Mouse (Mus musculus) adrenal gland, postnatal 14 days (tissue): Measurements from ENCODE around the gene AY358078. TPM values are rescaled to one million over a fixed set of nuclear protein-coding genes. Genes with fewer than 3 reads are reported as not detected.

Experiments used
- microRNA-seq, 2 experiments: library from miRNA; unstranded; fragments of <30 nt; microRNA quantifications; one replicate each; pipeline ENCODE4 v1.2.0; 2021
- total RNA-seq: library from RNA; stranded (reverse); gene quantifications from 2 replicates; pipeline ENCODE4 v1.2.3, GENCODE M21; 2021

Gene AY358078
- total RNA-seq, 1 experiment from 2014 or later = not detected

Small RNA genes lying within 50 kb of the gene (microRNA-seq; reads per million reads assigned to microRNA genes)
- gene Gm27375 = 0 reads per million in 2 experiments

Other genes with a start within 250 kb of the AY358078 start
- gene Gm5622, start 247.3 kb upstream of the AY358078 start, total RNA-seq = not detected in 2 replicates
- gene Gm17175, start 226.0 kb upstream of the AY358078 start, total RNA-seq = not detected in 2 replicates
- gene Gm17174, start 207.9 kb upstream of the AY358078 start, total RNA-seq = not detected in 2 replicates
- not detected in 2 replicates for gene Gm17078, start 188.7 kb upstream of the AY358078 start, total RNA-seq
- gene Gm4181, start 164.4 kb upstream of the AY358078 start, total RNA-seq = not detected in 2 replicates
- gene Gm17079, start 104.6 kb upstream of the AY358078 start, total RNA-seq = not detected in 2 replicates
- not detected in 2 replicates for gene Gm5800, start 82.9 kb upstream of the AY358078 start, total RNA-seq
- not detected in 2 replicates for gene Ang4, start 26.5 kb upstream of the AY358078 start, total RNA-seq
- 0.67 TPM in 1 of 2 replicates, not detected in the other for gene Ear6, start 53.7 kb downstream of the AY358078 start, total RNA-seq
- 37.1 and 39.0 TPM in 2 replicates for gene Mettl17, start 84.8 kb downstream of the AY358078 start, total RNA-seq
- gene Slc39a2, start 92.8 kb downstream of the AY358078 start, total RNA-seq = 0.63 and 0.64 TPM in 2 replicates
- gene Ndrg2, start 114.1 kb downstream of the AY358078 start, total RNA-seq = 314 and 338 TPM in 2 replicates
- gene Tppp2, start 118.4 kb downstream of the AY358078 start, total RNA-seq = not detected in 2 replicates
- gene Rnase13, start 122.7 kb downstream of the AY358078 start, total RNA-seq = not detected in 2 replicates
- gene Arhgef40, start 184.7 kb downstream of the AY358078 start, total RNA-seq = 49.5 and 61.3 TPM in 2 replicates
- 3.7 and 4.4 TPM in 2 replicates for gene Tmem253, start 215.6 kb downstream of the AY358078 start, total RNA-seq
- 56.5 and 63.7 TPM in 2 replicates for gene Zfp219, start 220.7 kb downstream of the AY358078 start, total RNA-seq
- not detected in 2 replicates for gene Olfr221, start 242.4 kb downstream of the AY358078 start, total RNA-seq